Mouse (Mus musculus) intestine, postnatal 0 days (tissue): ENCODE results near the gene Itpr1. TPM values are rescaled to one million over a fixed set of nuclear protein-coding genes. Genes with fewer than 3 reads are reported as not detected.
A peak's percentile ranks its signal among the peaks of the same experiment; 100 is the strongest.

ENCODE experiments used
- ATAC-seq: fragments of 200-750 bp; cut with Nextera tagmentation; 2 replicates; pipeline ENCODE4 v1.8.0; 2017; ENCODE audit warnings: mild to moderate bottlenecking, moderate TSS enrichment, moderate library complexity
- H3K27ac ChIP-seq: fragments of 300-500 bp; sonication (generic); 2 replicates; pipeline ENCODE4 v1.5.1; 2014; ENCODE audit warnings: mild to moderate bottlenecking, low read depth, low read length, moderate library complexity
- H3K27me3 ChIP-seq: fragments of 300-500 bp; sonication (generic); replicated peaks from 2 replicates; pipeline ENCODE4 v1.6.1; 2014; ENCODE audit warnings: low read length, mixed read lengths; ENCODE audit not compliant: control insufficient read depth, insufficient read depth
- H3K36me3 ChIP-seq: fragments of 300-500 bp; sonication (generic); 2 replicates; pipeline ENCODE4 v1.6.1; 2014; ENCODE audit warnings: mild to moderate bottlenecking, moderate library complexity; ENCODE audit not compliant: control insufficient read depth, insufficient read depth
- H3K4me1 ChIP-seq: fragments of 300-500 bp; sonication (generic); replicated peaks from 2 replicates; pipeline ENCODE4 v1.6.1; 2014; ENCODE audit warnings: antibody characterized with exemption, low read length, mixed read lengths; ENCODE audit not compliant: control insufficient read depth, insufficient read depth
- H3K4me2 ChIP-seq: fragments of 300-500 bp; sonication (generic); replicated peaks from 2 replicates; pipeline ENCODE4 v1.6.1; 2014; ENCODE audit warnings: low read depth, mild to moderate bottlenecking, moderate library complexity
- H3K4me3 ChIP-seq: fragments of 300-500 bp; sonication (generic); 2 replicates; pipeline ENCODE4 v1.5.1; 2014; ENCODE audit warnings: low read depth, low read length
- H3K9ac ChIP-seq: fragments of 300-500 bp; sonication (generic); 2 replicates; pipeline ENCODE4 v1.6.1; 2014; ENCODE audit warnings: mild to moderate bottlenecking, low read depth, low read length
- H3K9me3 ChIP-seq: fragments of 300-500 bp; sonication (generic); 2 replicates; pipeline ENCODE4 v1.6.1; 2016; ENCODE audit warnings: mixed run types; ENCODE audit not compliant: control insufficient read depth
- CTCF ChIP-seq: sonication (generic); IDR thresholded peaks from 2 replicates; pipeline ENCODE4 v1.5.1; 2016; ENCODE audit warnings: low read depth, mild to moderate bottlenecking, control low read depth, antibody characterized with exemption, moderate library complexity
- WGBS: fragments of 180-500 bp; shearing (Covaris S2); extraction: QIAGEN DNeasy Blood & Tissue Kit; methylation state at CpG from one replicate; pipeline ENCODE4 v1.1.7; 2014; 5-methylcytosine and 5-hydroxymethylcytosine counted together
- polyA plus RNA-seq: library from polyadenylated mRNA; unstranded; fragments of >200 nt; fragmentation: Nextera tagmentation; extraction: Ambion mirVana; gene quantifications from 2 replicates; pipeline ENCODE4 v1.2.1, GENCODE M21; 2015

Itpr1 gene
- polyA plus RNA-seq, 1 experiment from 2014 or later = 6.4 TPM

- Histone ChIP-seq H3K9me3 (no peaks in the 10 kb centered on the region), H3K4me1 (0 out of 2 replicates have a peak, but pooled peaks cover 2% of the 10 kb centered on the region), H3K27me3 (no peaks in the 10 kb centered on the region), H3K27ac (no peak overlapping the region), H3K4me2 (no peak overlapping the region), H3K4me3 (no peak overlapping the region), H3K36me3 (no peaks in the 10 kb centered on the region), H3K9ac (no peak overlapping the region)
- no peak for TF ChIP-seq CTCF
- ATAC-seq = no peak
- WGBS = 87% methylated on average over 12 of the region's 12 CpGs
Measured at GRCm38 (mm10) chr6:108276880-108277507, 64.1 kb downstream of the Itpr1 start.

- no peak overlapping the region for H3K27ac ChIP-seq
- H3K36me3 ChIP-seq = no peaks in the 10 kb centered on the region
- WGBS = 55% methylated on average over 12 of the region's 12 CpGs
- H3K4me2 ChIP-seq = 0 out of 2 replicates have a peak overlapping the region, but pooled peaks have one; percentile 3
- no peaks in the 10 kb centered on the region for H3K27me3 ChIP-seq
- H3K9me3 ChIP-seq = no peaks in the 10 kb centered on the region
- H3K4me3 ChIP-seq = no peak overlapping the region
- TF ChIP-seq CTCF = no peak
- no peak overlapping the region for H3K9ac ChIP-seq
- 0 out of 2 replicates have a peak, but pooled peaks cover 2% of the 10 kb centered on the region for H3K4me1 ChIP-seq
- peak; percentile 76 for ATAC-seq
Measured at GRCm38 (mm10) chr6:108277622-108278396, 64.9 kb downstream of the Itpr1 start.

GRCm38 (mm10) chr6:108278826-108279630, 66.1 kb downstream of the Itpr1 start:
- H3K36me3 ChIP-seq = no peaks in the 10 kb centered on the region
- no peak for ATAC-seq
- no peak overlapping the region for H3K27ac ChIP-seq
- H3K4me2 ChIP-seq = no peak overlapping the region
- 0 out of 2 replicates have a peak, but pooled peaks cover 2% of the 10 kb centered on the region for H3K4me1 ChIP-seq
- no peak for TF ChIP-seq CTCF
- whole genome bisulfite sequencing = 78% methylated on average over 11 of the region's 11 CpGs
- H3K9me3 ChIP-seq = no peaks in the 10 kb centered on the region
- H3K27me3 ChIP-seq = no peaks in the 10 kb centered on the region
- no peak overlapping the region for H3K9ac ChIP-seq
- no peak overlapping the region for H3K4me3 ChIP-seq

- H3K4me2 ChIP-seq = no peak overlapping the region
- no peak for TF ChIP-seq CTCF
- H3K9ac ChIP-seq = no peak overlapping the region
- H3K27ac ChIP-seq = no peak overlapping the region
- WGBS = 49% methylated on average over 4 of the region's 4 CpGs
- H3K4me1 ChIP-seq = 0 out of 2 replicates have a peak, but pooled peaks cover 2% of the 10 kb centered on the region
- no peak overlapping the region for H3K4me3 ChIP-seq
- no peak for ATAC-seq
- H3K27me3 ChIP-seq = no peaks in the 10 kb centered on the region
- H3K9me3 ChIP-seq = no peaks in the 10 kb centered on the region
- H3K36me3 ChIP-seq = no peaks in the 10 kb centered on the region
Measured at GRCm38 (mm10) chr6:108282131-108282530, 69.2 kb downstream of the Itpr1 start.

- Histone ChIP-seq H3K27ac (peak overlapping the region; percentile 31; the same call in 1 of the 2 replicates), H3K4me3 (no peak overlapping the region), H3K4me2 (no peak overlapping the region), H3K36me3 (no peaks in the 10 kb centered on the region), H3K9ac (no peak overlapping the region), H3K4me1 (0 out of 2 replicates have a peak, but pooled peaks cover 2% of the 10 kb centered on the region), H3K9me3 (no peaks in the 10 kb centered on the region), H3K27me3 (no peaks in the 10 kb centered on the region)
- WGBS = 70% methylated on average over 3 of the region's 3 CpGs
- ATAC-seq = no peak
- no peak for TF ChIP-seq CTCF
Measured at GRCm38 (mm10) chr6:108282621-108283020, 69.7 kb downstream of the Itpr1 start.

- no peak overlapping the region for H3K4me2 ChIP-seq
- H3K36me3 ChIP-seq = no peaks in the 10 kb centered on the region
- no peak for TF ChIP-seq CTCF
- H3K4me1 ChIP-seq = no peaks in the 10 kb centered on the region
- ATAC-seq = no peak
- 92% methylated on average over 3 of the region's 3 CpGs for WGBS
- no peak overlapping the region for H3K4me3 ChIP-seq
- H3K27me3 ChIP-seq = no peaks in the 10 kb centered on the region
- no peaks in the 10 kb centered on the region for H3K9me3 ChIP-seq
- H3K9ac ChIP-seq = no peak overlapping the region
- no peak overlapping the region for H3K27ac ChIP-seq
Measured at GRCm38 (mm10) chr6:108284688-108285087, 71.8 kb downstream of the Itpr1 start.
